Mouse (Mus musculus): ENCODE measurements around the gene Gm4131. TPM values are rescaled to one million over a fixed set of nuclear protein-coding genes. Genes with fewer than 3 reads are reported as not detected.
"Not testable (repeated sequence)": the region's sequence is repeated elsewhere in the genome, so short reads cannot be mapped to it uniquely, and the experiment has no call there.

Gm4131 gene
- polyA plus RNA-seq (2015; fragmentation: Nextera tagmentation; extraction: Ambion mirVana) = not detected in 2 replicates

DNA sequence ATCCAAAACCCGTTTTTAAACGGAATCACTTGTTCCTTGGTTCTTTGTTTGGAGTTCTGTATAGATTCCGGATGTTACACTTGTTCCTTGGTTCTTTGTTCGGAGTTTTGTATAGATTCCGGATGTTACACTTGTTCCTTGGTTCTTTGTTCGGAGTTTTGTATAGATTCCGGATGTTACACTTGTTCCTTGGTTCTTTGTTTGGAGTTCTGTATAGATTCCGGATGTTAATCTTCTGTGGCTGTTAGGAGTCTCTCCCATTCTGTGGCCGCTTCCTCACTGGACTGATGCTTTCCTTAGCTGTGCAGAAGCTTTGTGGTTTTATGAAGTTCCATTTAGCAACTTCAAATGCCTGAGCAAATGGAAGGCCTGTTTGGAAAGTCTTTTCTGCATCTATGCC lies at the start of gene Gm4131:
Gene Gm4131 (minus strand): TSS at position 101 of the 400 bp plus-strand sequence.
- not testable (repeated sequence) for H3K4me3 ChIP-seq; H3K36me3 ChIP-seq; H3K27me3 ChIP-seq; H3K9me3 ChIP-seq; ATAC-seq (ENCODE audit: low read depth); H3K4me2 ChIP-seq; H3K27ac ChIP-seq (replicated peaks); H3K9ac ChIP-seq
- WGBS = 56% methylated on average over 9 of the region's 9 CpGs
- H3K4me1 ChIP-seq (replicated peaks) = peaks cover 18% of the 10 kb centered on the region

DNA sequence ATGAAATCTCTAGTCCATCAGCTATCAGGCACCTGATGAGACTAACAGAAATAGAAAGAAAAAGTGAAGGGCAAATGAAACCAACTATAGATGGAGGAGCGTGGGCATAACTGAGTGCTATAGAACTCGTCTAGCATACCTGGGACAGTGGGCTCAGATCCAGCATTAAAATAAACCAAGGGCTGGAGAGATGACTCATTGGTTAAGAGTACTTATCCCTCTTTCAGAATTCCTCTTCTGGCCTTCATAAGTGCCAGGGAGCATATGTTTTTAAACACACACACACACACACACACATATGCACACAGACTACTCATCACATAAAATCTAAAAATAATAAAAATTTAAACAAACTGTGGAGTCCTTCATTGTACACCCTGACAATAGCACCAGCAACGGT lies 43.2 kb upstream of the Gm4131 start:
- Histone ChIP-seq H3K27me3 (no peaks in the 10 kb centered on the region), H3K36me3 (peaks cover 8% of the 10 kb centered on the region), H3K9ac (no peak overlapping the region), H3K9me3 (no peaks in the 10 kb centered on the region), H3K4me2 (no peak overlapping the region), H3K4me1 (replicated peaks) (0 out of 2 replicates have a peak, but pooled peaks cover 2% of the 10 kb centered on the region), H3K4me3 (no peak overlapping the region), H3K27ac (replicated peaks) (no peak overlapping the region)
- 81% methylated on average over 3 of the region's 3 CpGs for WGBS
- ATAC-seq (ENCODE audit: low read depth) = no peak

DNA sequence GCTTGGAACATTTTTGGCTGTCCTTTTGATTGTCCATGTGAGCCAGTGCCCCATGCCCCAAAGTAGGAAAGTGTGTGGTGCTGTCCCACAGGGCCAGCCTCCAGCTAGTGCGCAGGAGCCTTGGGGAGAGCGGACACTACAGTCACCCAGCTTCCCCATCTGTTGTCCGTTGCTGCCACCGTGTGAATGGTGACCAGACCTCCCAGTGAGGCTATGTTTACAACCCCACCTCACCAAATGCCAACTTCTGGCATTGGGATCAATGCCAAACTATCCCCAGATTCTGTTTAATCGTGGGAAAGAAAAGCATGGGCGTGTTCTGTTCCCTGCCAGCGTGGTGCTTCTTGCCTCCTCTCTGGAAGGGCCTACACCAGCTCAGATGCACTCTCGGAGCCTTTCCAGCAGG lies 41.1 kb upstream of the Gm4131 start:
- WGBS = 59% methylated on average over 8 of the region's 8 CpGs
- H3K4me1 ChIP-seq (replicated peaks) = peaks cover 6% of the 10 kb centered on the region; the same call in 1 of the 2 replicates
- H3K27ac ChIP-seq (replicated peaks) = no peak overlapping the region
- H3K9me3 ChIP-seq = no peaks in the 10 kb centered on the region
- peaks cover 8% of the 10 kb centered on the region for H3K36me3 ChIP-seq
- no peak overlapping the region for H3K9ac ChIP-seq
- no peak overlapping the region for H3K4me2 ChIP-seq
- H3K27me3 ChIP-seq = no peaks in the 10 kb centered on the region
- peak; percentile 58; the same call in 1 of the 2 replicates for ATAC-seq (ENCODE audit: low read depth)
- H3K4me3 ChIP-seq = no peak overlapping the region

DNA sequence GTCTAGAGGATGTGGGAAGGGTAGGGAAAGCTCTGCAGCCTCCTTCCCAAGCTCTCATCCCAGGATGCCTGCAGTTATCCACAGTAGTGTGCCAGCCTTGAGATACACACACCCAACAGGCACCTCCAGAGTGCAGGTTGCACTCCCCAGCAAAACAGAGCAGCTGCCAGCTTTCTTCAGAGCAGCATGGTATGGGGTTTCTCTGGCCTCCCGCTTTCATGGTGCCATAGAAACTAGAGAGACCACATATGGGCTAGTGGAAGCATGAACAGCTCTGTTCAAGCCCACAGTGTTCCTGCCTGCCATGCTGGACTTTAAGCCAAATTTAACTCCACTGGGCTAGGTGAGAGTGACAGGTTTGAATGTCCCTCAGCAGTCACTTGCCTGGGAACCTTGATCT lies 36.1 kb upstream of the Gm4131 start:
- Histone ChIP-seq H3K4me2 (no peak overlapping the region), H3K4me3 (no peak overlapping the region), H3K4me1 (replicated peaks) (peaks cover 33% of the 10 kb centered on the region), H3K27ac (replicated peaks) (peak overlapping the region; percentile 62), H3K9ac (no peak overlapping the region), H3K9me3 (no peaks in the 10 kb centered on the region), H3K27me3 (no peaks in the 10 kb centered on the region), H3K36me3 (peaks cover 8% of the 10 kb centered on the region)
- 79% methylated on average over 1 of the region's 1 CpGs for WGBS
- no peak for ATAC-seq (ENCODE audit: low read depth)

DNA sequence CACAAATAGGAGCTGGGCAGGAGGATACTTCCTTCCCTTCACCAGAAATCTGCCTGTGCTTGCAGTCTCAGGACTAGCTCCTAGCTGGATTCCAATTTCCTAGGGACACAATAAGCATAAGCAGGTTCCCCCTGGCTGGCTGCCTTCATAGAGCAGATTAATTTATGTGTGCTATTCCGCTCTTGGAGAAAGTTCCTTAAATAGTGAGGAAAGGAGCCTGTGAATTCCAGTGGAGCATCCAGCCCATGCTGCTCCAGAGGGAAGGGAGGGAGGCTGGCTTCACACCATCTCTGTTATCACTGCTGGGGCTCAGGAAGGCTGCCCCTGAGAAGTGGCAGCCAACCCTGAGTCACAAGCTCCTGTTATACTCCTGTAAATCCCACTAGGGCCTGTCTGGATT lies 35.5 kb upstream of the Gm4131 start:
- no peak for ATAC-seq (ENCODE audit: low read depth)
- no peak overlapping the region for H3K4me3 ChIP-seq
- H3K27me3 ChIP-seq = no peaks in the 10 kb centered on the region
- H3K9ac ChIP-seq = 0 out of 2 replicates have a peak overlapping the region, but pooled peaks have one; percentile 5
- peaks cover 31% of the 10 kb centered on the region for H3K4me1 ChIP-seq (replicated peaks)
- peaks cover 8% of the 10 kb centered on the region for H3K36me3 ChIP-seq
- peak overlapping the region; percentile 62 for H3K27ac ChIP-seq (replicated peaks)
- no peak overlapping the region for H3K4me2 ChIP-seq
- 35% methylated on average over 1 of the region's 1 CpGs for WGBS
- H3K9me3 ChIP-seq = no peaks in the 10 kb centered on the region

DNA sequence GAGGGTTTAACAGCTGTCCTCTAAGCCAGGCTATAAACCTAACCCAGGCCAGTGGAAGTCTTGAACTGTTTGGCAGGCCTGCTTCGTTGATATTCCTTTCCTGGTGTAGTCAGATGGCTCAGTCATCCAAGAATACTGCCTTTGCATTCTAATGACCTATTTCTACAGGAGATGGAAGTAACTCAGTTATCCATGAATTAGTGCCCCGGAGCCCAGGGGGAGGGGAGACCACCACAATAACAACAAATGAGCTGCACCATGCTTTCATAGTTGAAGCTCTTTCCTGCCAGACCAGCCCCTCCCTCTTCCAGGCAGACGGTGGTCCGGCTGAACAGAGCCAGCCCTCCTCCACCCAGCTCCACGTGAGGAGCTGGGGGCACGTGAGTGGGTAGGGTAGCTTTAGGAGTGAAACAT lies 33.4 kb upstream of the Gm4131 start:
- H3K4me2 ChIP-seq = no peak overlapping the region
- no peak overlapping the region for H3K9ac ChIP-seq
- 31% methylated on average over 6 of the region's 6 CpGs for WGBS
- peaks cover 4% of the 10 kb centered on the region; the same call in 1 of the 2 replicates for H3K36me3 ChIP-seq
- H3K4me3 ChIP-seq = no peak overlapping the region
- peak; percentile 80 for ATAC-seq (ENCODE audit: low read depth)
- no peaks in the 10 kb centered on the region for H3K9me3 ChIP-seq
- H3K27me3 ChIP-seq = no peaks in the 10 kb centered on the region
- peaks cover 31% of the 10 kb centered on the region for H3K4me1 ChIP-seq (replicated peaks)
- H3K27ac ChIP-seq (replicated peaks) = peak overlapping the region; percentile 34

DNA sequence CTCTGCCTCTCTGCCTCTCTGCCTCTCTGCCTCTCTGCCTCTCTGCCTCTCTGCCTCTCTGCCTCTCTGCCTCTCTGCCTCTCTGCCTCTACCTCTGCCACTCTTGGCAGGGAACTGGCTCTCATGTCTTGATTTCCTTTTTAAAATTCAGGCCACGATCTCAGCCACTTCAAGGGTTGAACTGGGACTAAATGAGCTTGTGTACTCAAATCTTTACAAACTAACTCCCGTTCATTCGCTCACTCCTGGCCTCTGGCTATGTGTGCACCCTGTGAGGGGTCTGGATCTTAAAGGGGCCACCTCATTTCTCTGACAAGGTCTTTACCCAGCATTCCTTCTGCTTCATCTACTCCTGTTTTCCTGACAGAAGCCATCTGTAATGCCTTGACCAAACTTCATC lies 18.6 kb upstream of the Gm4131 start:
- H3K4me1 ChIP-seq (replicated peaks) = peaks cover 45% of the 10 kb centered on the region

DNA sequence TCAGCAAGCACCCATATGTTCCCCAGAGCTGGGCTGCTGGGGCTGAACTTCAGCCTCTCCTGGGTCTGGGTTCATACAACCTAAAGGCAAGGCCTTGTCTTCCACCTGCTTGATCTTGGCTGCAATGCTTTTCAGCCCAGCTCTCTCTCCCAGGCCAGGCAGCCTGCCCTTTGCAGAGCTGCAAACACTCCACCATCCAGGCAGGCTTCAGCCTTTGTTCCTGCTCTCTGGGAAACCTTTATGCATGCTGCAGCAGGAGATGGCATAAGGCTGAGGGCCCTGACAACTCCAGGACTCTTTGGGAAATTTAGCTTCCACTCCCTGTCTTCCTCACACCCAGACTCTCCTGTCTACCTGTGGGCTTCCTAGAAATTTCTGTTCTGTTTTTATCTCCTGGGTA lies 17.9 kb upstream of the Gm4131 start:
- Histone ChIP-seq H3K27ac (replicated peaks) (peak overlapping the region; percentile 72), H3K27me3 (no peaks in the 10 kb centered on the region), H3K4me1 (replicated peaks) (peaks cover 45% of the 10 kb centered on the region), H3K9me3 (no peaks in the 10 kb centered on the region), H3K4me2 (no peak overlapping the region), H3K9ac (no peak overlapping the region), H3K4me3 (no peak overlapping the region), H3K36me3 (peaks cover 11% of the 10 kb centered on the region)
- peak; percentile 30; the same call in 1 of the 2 replicates for ATAC-seq (ENCODE audit: low read depth)

More for the DNA sequence above, 18.6 kb upstream of the Gm4131 start:
- H3K9ac ChIP-seq = no peak overlapping the region
- H3K27me3 ChIP-seq = no peaks in the 10 kb centered on the region
- peaks cover 11% of the 10 kb centered on the region for H3K36me3 ChIP-seq
- H3K9me3 ChIP-seq = no peaks in the 10 kb centered on the region
- peak; percentile 79; the same call in 1 of the 2 replicates for ATAC-seq (ENCODE audit: low read depth)
- H3K4me3 ChIP-seq = no peak overlapping the region
- H3K27ac ChIP-seq (replicated peaks) = peak overlapping the region; percentile 72
- no peak overlapping the region for H3K4me2 ChIP-seq
- WGBS = 25% methylated on average over 3 of the region's 3 CpGs

DNA sequence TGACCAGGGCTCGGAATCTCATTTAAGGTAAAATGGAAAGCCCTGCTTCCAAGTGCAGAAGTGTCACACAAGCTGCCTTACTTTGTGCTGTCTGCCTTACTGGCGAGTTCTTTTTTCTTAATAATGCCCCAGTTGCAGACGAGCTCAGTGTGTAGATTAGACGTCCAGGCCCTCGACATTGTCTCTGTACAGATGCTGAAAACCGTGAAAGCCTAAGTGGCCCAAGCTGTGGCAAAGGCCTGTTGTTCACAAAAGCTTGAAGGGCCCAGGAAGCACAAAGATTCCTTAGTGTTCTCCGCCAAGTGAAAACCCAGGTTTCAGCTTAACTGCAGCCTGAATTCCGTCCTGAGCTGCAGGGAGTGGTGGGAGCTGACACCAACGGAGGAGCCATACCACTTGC lies 15.0 kb upstream of the Gm4131 start:
- Histone ChIP-seq H3K27ac (replicated peaks) (peak overlapping the region; percentile 15), H3K9ac (no peak overlapping the region), H3K4me3 (no peak overlapping the region), H3K36me3 (no peaks in the 10 kb centered on the region), H3K4me2 (no peak overlapping the region), H3K27me3 (no peaks in the 10 kb centered on the region), H3K9me3 (no peaks in the 10 kb centered on the region), H3K4me1 (replicated peaks) (peaks cover 45% of the 10 kb centered on the region)
- WGBS = 30% methylated on average over 9 of the region's 9 CpGs
- ATAC-seq (ENCODE audit: low read depth) = no peak

DNA sequence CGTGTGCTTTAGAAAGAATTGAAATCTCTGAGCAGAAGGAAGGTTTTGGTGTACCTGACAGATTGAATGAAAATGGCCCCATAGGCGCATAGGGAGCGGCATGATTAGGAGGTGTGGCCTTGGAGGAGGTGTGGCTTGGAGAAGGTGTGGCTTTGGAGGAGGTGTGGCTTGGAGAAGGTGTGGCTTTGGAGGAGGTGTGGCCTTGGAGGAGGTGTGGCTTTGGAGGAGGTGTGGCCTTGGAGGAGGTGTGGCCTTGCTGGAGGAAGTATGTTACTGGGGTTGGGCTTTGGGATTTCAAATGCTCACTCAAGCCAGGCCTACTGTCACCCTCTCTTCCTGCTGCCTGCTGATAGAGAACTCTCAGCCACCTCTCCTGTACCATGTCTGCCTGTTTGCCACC lies 14.2 kb upstream of the Gm4131 start:
- no peak overlapping the region for H3K4me3 ChIP-seq
- H3K9ac ChIP-seq = no peak overlapping the region
- H3K4me2 ChIP-seq = no peak overlapping the region
- 86% methylated on average over 3 of the region's 3 CpGs for WGBS
- H3K9me3 ChIP-seq = no peaks in the 10 kb centered on the region
- no peaks in the 10 kb centered on the region for H3K27me3 ChIP-seq
- no peaks in the 10 kb centered on the region for H3K36me3 ChIP-seq
- peaks cover 44% of the 10 kb centered on the region for H3K4me1 ChIP-seq (replicated peaks)
- no peak overlapping the region for H3K27ac ChIP-seq (replicated peaks)
- no peak for ATAC-seq (ENCODE audit: low read depth)

DNA sequence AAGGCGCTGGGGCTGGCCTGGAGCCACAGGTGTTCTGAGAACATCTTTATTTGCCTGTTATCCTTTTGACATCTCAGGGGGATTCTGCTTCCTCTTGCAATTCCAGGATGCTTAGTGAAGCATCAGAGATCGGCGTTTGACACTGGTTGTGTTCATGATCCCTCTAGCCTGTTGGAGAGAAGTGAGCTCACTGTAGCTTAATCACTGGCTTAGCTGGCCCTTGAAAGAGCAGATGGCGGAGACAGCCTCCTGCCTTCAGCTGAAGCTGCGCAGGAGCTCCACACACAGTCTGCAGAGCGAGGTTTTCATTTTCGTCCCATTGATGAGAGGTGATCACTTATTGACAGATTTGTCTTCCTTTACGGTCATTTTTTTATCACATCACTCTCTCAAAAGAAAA lies 9.1 kb upstream of the Gm4131 start:
- Histone ChIP-seq H3K4me1 (replicated peaks) (peaks cover 9% of the 10 kb centered on the region; the same call in 1 of the 2 replicates), H3K4me3 (no peak overlapping the region), H3K27ac (replicated peaks) (no peak overlapping the region), H3K27me3 (no peaks in the 10 kb centered on the region), H3K4me2 (no peak overlapping the region), H3K9me3 (no peaks in the 10 kb centered on the region), H3K36me3 (no peaks in the 10 kb centered on the region), H3K9ac (no peak overlapping the region)
- WGBS = 81% methylated on average over 8 of the region's 8 CpGs
- ATAC-seq (ENCODE audit: low read depth) = no peak

DNA sequence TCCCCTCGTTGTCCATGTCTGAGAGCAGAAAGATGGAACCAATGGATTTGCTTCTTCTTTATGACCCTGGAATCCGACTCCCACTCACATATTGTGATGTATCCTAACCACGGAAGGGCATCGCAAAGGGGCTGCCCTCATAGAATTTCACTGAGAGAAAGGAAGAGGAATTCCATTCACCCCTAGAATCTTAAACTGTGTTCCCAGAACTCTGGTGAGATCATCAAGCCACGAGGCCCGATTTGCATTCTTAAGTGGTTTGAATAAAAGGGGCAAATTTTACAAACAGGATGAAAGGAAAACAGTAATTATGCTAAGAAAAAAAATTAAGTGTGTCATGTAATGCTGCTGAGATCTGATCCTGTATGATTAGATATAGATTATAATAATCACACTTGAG lies 8.2 kb upstream of the Gm4131 start:
- Histone ChIP-seq H3K9me3 (no peaks in the 10 kb centered on the region), H3K27ac (replicated peaks) (no peak overlapping the region), H3K4me3 (no peak overlapping the region), H3K9ac (no peak overlapping the region), H3K4me1 (replicated peaks) (peaks cover 9% of the 10 kb centered on the region; the same call in 1 of the 2 replicates), H3K27me3 (no peaks in the 10 kb centered on the region), H3K4me2 (no peak overlapping the region), H3K36me3 (no peaks in the 10 kb centered on the region)
- ATAC-seq (ENCODE audit: low read depth) = no peak
- WGBS = 53% methylated on average over 6 of the region's 6 CpGs

DNA sequence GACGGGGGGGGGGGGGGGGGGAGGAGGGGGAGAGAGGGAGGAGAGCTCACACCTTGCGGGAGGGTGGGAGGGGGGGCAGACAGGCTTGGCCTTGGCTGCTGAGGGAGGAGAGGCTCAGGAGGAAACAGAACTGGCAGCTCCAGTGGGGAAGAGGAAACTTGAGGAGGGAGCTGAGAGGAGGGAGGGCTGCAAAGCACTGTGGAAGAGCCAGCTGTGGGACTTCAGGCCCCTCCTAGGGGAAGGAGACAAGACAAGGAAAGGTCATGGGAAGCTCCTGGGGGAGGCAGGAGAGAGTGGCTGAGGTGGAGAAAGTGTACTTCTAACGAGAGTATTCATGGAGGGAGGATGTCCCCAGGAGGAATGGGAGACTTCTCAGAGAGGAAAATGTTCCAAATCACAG lies 6.7 kb upstream of the Gm4131 start:
- Histone ChIP-seq H3K4me2 (no peak overlapping the region), H3K9me3 (no peaks in the 10 kb centered on the region), H3K4me1 (replicated peaks) (peaks cover 14% of the 10 kb centered on the region), H3K36me3 (no peaks in the 10 kb centered on the region), H3K27ac (replicated peaks) (no peak overlapping the region), H3K9ac (no peak overlapping the region), H3K27me3 (no peaks in the 10 kb centered on the region), H3K4me3 (no peak overlapping the region)
- WGBS = 14% methylated on average over 2 of the region's 3 CpGs
- no peak for ATAC-seq (ENCODE audit: low read depth)
